Mouse (Mus musculus) midbrain, embryonic 11.5 days (tissue): ENCODE results near the gene Dirc2. TPM values are rescaled to one million over a fixed set of nuclear protein-coding genes. Genes with fewer than 3 reads are reported as not detected.

Source experiments
- ATAC-seq: fragments of 200-750 bp; cut with Nextera tagmentation; 2 replicates; pipeline ENCODE4 v1.8.0; 2017; ENCODE audit warnings: moderate TSS enrichment, moderate library complexity; ENCODE audit not compliant: low FRiP score
- DNase-seq: peaks from one replicate; pipeline ENCODE4 v3.0.0; 2015; ENCODE audit warnings: low spot score; ENCODE audit errors: missing footprints
- H3K27ac ChIP-seq: fragments of 300-500 bp; sonication (generic); 2 replicates; pipeline ENCODE4 v1.5.1; 2014; ENCODE audit warnings: low read depth, low read length
- H3K27me3 ChIP-seq: fragments of 300-500 bp; sonication (generic); 2 replicates; pipeline ENCODE4 v1.6.1; 2014; ENCODE audit warnings: mild to moderate bottlenecking, low read length, moderate library complexity, mixed read lengths; ENCODE audit not compliant: control insufficient read depth, insufficient read depth
- H3K36me3 ChIP-seq: fragments of 300-500 bp; sonication (generic); 2 replicates; pipeline ENCODE4 v1.6.1; 2014; ENCODE audit warnings: mild to moderate bottlenecking, low read length, moderate library complexity, mixed read lengths; ENCODE audit not compliant: control insufficient read depth, insufficient read depth
- H3K4me1 ChIP-seq: fragments of 300-500 bp; sonication (generic); 2 replicates; pipeline ENCODE4 v1.6.1; 2014; ENCODE audit warnings: low read length; ENCODE audit not compliant: control insufficient read depth, insufficient read depth
- H3K4me2 ChIP-seq: fragments of 300-500 bp; sonication (generic); 2 replicates; pipeline ENCODE4 v1.6.1; 2014; ENCODE audit warnings: mild to moderate bottlenecking, moderate library complexity
- H3K4me3 ChIP-seq: fragments of 300-500 bp; sonication (generic); 2 replicates; pipeline ENCODE4 v1.5.1; 2014; ENCODE audit warnings: low read depth, low read length
- H3K9ac ChIP-seq: fragments of 300-500 bp; sonication (generic); 2 replicates; pipeline ENCODE4 v1.6.1; 2014; ENCODE audit warnings: low read length
- H3K9me3 ChIP-seq: fragments of 300-500 bp; sonication (generic); 2 replicates; pipeline ENCODE4 v1.6.1; 2016; ENCODE audit warnings: low read length; ENCODE audit not compliant: control insufficient read depth
- WGBS: fragments of 180-500 bp; shearing (Covaris S2); extraction: QIAGEN DNeasy Blood & Tissue Kit; methylation state at CpG from one replicate; pipeline ENCODE4 v1.1.7; 2014; 5-methylcytosine and 5-hydroxymethylcytosine counted together
- polyA plus RNA-seq: library from polyadenylated mRNA; unstranded; fragments of >200 nt; fragmentation: Nextera tagmentation; extraction: Ambion mirVana; gene quantifications from 2 replicates; pipeline ENCODE4 v1.2.1, GENCODE M21; 2014

The Dirc2 gene
- polyA plus RNA-seq, 1 experiment from 2014 or later, result 19.3 TPM

DNA sequence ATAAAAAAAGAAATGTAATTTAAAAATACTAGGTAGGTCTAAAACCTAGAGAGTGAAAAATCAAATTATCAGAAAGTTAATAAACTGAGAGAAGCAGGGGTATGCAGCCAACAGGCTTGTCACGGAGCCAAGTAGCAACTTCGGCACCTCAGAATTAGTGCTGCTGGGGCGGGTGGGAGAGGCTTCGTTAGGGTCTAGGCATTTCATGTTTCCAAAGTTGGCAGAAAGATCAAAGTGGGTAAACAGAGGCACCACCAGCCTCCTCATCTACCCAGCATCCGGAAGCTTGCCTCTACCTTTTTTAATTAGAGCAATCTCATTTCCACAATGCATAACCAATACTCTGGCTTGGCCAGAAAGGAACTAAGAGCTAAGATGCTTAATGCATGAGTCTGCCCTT lies 115.2 kb downstream of the Dirc2 start:
- no peaks in the 10 kb centered on the region; the same call in 1 of the 2 replicates for H3K27me3 ChIP-seq
- no peak overlapping the region for H3K9ac ChIP-seq
- no peaks in the 10 kb centered on the region for H3K9me3 ChIP-seq
- 93% methylated on average over 5 of the region's 5 CpGs for WGBS
- DNase-seq (no peak), ATAC-seq (no peak)
- no peak overlapping the region for H3K4me2 ChIP-seq
- H3K4me1 ChIP-seq, result no peaks in the 10 kb centered on the region
- H3K4me3 ChIP-seq, result no peak overlapping the region
- no peak overlapping the region for H3K27ac ChIP-seq
- H3K36me3 ChIP-seq, result peaks cover 12% of the 10 kb centered on the region

DNA sequence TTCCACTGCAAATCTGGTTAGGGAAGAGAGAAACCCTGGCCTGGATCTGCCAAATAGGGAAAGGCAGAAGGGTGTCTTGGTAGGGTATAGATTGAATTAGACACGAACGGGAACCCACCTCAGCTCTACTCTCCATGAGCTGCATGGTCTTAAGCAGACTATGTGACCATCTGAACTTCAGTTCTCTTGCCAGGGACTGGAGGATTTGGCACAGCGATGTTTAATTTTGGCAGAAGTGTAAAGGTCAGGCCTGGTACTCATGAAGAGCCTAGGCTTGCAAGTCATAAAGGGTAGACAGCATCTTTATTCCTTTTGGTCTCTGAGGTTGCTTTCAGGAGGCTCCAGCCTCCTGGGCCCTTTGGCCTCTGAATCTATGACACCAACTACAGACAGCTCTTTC lies 116.5 kb downstream of the Dirc2 start:
- no peaks in the 10 kb centered on the region; the same call in 1 of the 2 replicates for H3K27me3 ChIP-seq
- no peak overlapping the region for H3K4me2 ChIP-seq
- no peak overlapping the region for H3K9ac ChIP-seq
- H3K9me3 ChIP-seq, result no peaks in the 10 kb centered on the region
- H3K4me1 ChIP-seq, result no peaks in the 10 kb centered on the region
- H3K27ac ChIP-seq, result no peak overlapping the region
- no peak overlapping the region for H3K4me3 ChIP-seq
- WGBS, result 92% methylated on average over 3 of the region's 3 CpGs
- peaks cover 10% of the 10 kb centered on the region for H3K36me3 ChIP-seq
- DNase-seq (no peak), ATAC-seq (no peak)

GRCm38 (mm10) chr16:35652206-35652605 lies 117.0 kb downstream of the Dirc2 start:
- Histone ChIP-seq H3K36me3 (peaks cover 10% of the 10 kb centered on the region), H3K4me3 (no peak overlapping the region), H3K9ac (no peak overlapping the region), H3K4me1 (no peaks in the 10 kb centered on the region), H3K4me2 (no peak overlapping the region), H3K27ac (no peak overlapping the region), H3K9me3 (no peaks in the 10 kb centered on the region), H3K27me3 (no peaks in the 10 kb centered on the region)
- 77% methylated on average over 6 of the region's 6 CpGs for WGBS
- ATAC-seq (no peak), DNase-seq (no peak)

- no peaks in the 10 kb centered on the region for H3K4me1 ChIP-seq
- H3K9me3 ChIP-seq, result no peaks in the 10 kb centered on the region
- H3K9ac ChIP-seq, result no peak overlapping the region
- peaks cover 3% of the 10 kb centered on the region for H3K36me3 ChIP-seq
- ATAC-seq, result no peak
- WGBS, result 88% methylated on average over 4 of the region's 4 CpGs
- H3K4me3 ChIP-seq, result no peak overlapping the region
- no peak overlapping the region for H3K27ac ChIP-seq
- no peaks in the 10 kb centered on the region for H3K27me3 ChIP-seq
- no peak for DNase-seq
- no peak overlapping the region for H3K4me2 ChIP-seq
Measured at GRCm38 (mm10) chr16:35648862-35649261, 120.3 kb downstream of the Dirc2 start.

Other genes with a start within 250 kb of the Dirc2 start
- 31.1 and 31.7 TPM in 2 replicates for gene Sema5b, start 228.2 kb downstream of the Dirc2 start, polyA plus RNA-seq
- 21.5 and 22.7 TPM in 2 replicates for gene Hspbap1, start 1.0 kb upstream of the Dirc2 start, polyA plus RNA-seq
- 0.33 and 0.37 TPM in 2 replicates for gene Parp14, start 102.2 kb upstream of the Dirc2 start, polyA plus RNA-seq
- gene Parp9, start 169.1 kb upstream of the Dirc2 start, polyA plus RNA-seq, result 1.8 and 2.6 TPM in 2 replicates
- gene Dtx3l, start 169.8 kb upstream of the Dirc2 start, polyA plus RNA-seq, result 2.8 and 3.1 TPM in 2 replicates
- gene Kpna1, start 209.4 kb upstream of the Dirc2 start, polyA plus RNA-seq, result 90.7 and 99.9 TPM in 2 replicates